Mouse (Mus musculus): ENCODE measurements around the gene Luzp1.
A peak's percentile ranks its signal among the peaks of the same experiment; 100 is the strongest.

Luzp1 gene

GRCm38 (mm10) chr4:136469371-136469903, at the start of gene Luzp1:
Gene Luzp1, plus strand, starts transcription at chr4:136469761.
- peak; percentile 90 to 92 for DNase-seq (ENCODE audit: low spot score in 2 of 2)

DNA sequence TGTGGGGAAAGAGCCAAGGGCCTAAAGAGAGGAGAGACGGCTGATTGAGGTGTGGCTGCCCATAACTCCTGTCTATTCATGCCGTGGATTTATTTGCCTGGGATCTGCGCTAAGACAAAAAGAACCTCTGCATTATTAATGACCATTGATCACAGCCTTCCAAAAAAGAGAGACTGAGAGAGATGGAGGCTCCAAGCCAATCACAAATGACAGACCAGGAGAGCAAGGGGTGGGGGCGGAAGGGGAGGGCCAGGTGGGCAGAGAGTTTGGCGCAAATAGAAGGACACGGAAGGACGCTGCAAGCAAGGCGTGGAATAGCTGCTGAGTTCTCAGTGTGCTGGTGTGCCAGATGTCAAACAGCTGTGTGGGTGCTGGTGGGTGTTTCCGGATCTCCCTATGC, 46.3 kb upstream of the Luzp1 start, which contains the start of gene Htr1d:
Gene Htr1d, plus strand, starts transcription at position 301 of the 400 bp plus-strand sequence.
- DNase-seq (ENCODE audit: low spot score in 2 of 2) = no peak

GRCm38 (mm10) chr4:136424120-136424999, 45.2 kb upstream of the Luzp1 start:
- DNase-seq (ENCODE audit: low spot score in 2 of 2) = no peak

DNA sequence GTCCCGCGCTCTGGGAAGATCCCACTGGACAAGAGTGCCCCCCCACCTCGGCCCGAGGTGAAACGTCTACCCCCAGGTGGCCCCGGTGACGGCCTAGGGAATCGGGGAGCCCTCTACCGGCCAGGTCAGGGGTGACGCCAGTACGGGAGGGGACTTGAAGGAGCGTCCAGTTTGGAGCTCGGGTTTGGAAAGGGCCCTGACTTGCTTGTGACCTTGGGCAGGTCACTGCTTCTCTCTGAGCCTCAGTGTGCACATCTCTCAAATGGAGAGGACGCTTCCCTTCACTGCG, 44.6 kb upstream of the Luzp1 start:
- DNase-seq (ENCODE audit: low spot score in 2 of 2) = no peak

DNA sequence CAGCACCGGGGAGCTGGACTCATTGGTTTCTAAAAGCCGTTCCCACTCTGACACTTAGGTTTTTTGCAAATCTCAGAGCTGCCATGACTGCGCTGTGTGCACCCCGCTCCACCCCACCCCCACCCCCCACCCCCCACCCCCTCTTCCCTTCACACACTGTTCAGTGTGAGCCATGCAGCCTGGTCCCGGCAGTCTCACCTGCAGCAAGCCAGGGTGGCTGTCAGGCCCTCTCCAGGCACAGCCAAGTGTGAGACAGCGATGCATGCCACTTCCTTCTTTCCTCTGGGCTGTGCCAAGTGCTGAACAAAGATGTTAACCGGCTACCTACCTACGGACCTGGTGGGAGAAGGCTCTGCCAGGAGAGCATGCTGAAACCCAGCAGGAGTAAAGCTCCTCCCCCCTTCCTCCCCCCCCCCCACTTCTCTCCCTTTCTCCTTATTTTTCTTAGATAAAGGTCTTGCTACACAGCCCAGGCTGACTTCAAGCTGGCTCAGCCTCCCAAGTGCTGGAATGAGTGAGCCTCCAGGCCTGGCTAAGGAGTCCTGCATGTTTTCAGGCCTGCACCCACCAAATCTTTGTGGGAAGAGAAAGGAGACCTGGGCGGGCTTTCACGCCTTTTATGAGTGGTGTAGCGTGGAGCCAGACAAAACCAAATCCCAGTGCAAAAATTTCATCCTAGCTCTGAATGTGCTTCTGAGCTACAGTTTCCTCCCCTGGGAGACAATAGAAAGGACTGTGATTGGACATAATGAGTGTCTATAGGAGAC, 38.8 kb upstream of the Luzp1 start:
- DNase-seq (ENCODE audit: low spot score in 2 of 2) = no peak

GRCm38 (mm10) chr4:136431376-136431693, 38.2 kb upstream of the Luzp1 start:
- no peak for DNase-seq (ENCODE audit: low spot score in 2 of 2)

DNA sequence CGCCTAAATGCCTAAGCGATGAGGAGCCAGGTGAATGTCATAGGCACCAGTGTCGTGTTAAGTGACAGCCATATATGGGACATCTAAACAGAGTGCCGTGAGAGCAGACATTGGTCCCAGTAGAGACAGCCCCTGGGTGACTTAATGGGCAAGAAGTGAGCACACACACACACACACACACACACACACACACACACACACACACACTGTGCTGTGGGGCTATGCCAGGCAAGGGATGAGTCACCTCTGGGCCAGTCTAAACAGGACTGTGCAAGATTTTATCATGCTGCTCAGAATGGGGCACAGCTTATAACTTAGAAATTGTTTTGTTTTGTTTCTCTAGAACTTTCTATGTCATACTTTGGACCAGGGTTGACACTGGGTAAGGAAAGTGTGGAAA, 35.5 kb upstream of the Luzp1 start:
- peak in 1 of 2 experiments; percentile 64 for DNase-seq (ENCODE audit: low spot score in 2 of 2)

GRCm38 (mm10) chr4:136439106-136439505, 30.5 kb upstream of the Luzp1 start:
- DNase-seq (ENCODE audit: low spot score in 2 of 2) = no peak

DNA sequence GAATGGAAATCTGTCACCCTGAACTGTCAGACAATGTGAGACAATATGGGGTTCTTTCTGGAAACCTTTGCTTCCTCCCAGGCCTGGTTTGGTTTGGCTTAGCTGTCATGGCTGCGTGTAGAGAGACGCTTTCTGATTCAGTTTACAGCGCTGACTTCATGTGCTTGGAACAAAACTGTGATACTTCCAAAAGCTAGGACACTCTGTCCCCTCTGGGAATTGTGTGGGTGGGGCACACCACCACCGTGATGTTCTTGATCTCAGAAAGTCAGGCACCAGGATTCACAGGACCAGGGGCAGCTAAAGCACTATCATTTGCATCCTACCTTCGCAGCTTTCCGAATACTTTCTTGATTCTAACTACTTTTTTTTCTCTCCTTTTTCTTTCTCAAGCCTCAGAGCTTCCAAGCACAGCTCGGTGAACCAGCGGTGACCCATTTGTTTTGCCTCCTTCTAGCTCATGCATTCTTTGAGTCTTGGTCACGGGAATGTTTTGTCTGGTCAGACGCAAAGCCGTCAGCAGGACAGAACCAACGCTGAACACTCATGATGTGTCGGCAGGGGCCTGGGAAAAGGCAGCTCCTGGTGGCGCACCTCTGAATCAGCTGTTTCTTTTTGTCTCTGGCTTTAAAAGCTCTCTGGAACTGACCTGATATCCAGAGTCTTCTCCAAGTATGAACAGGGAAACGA, 28.1 kb upstream of the Luzp1 start:
- no peak for DNase-seq (ENCODE audit: low spot score in 2 of 2)

- DNase-seq (ENCODE audit: low spot score in 2 of 2) = no peak
These were observed 25.0 kb upstream of the Luzp1 start for GRCm38 (mm10) chr4:136444561-136444960.

DNA sequence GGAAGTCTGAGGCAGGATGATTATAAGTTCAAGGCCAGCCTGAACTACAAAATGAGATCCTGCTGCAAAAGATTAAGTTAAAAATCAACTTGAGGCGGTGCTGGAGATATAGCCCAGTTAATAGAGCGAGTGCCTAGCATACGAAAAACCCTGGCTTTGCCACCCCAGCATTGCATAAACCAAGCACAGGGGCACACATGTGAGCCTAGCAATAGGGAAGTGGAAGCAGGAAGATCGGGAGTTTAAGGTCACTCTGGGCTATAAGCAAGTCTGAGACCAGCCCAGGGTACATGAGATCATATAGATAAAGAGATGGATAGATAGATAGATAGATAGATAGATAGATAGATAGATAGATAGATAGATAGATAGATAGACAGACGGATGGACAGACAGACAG, 19.8 kb upstream of the Luzp1 start:
- no peak for DNase-seq (ENCODE audit: low spot score in 2 of 2)

- no peak for DNase-seq (ENCODE audit: low spot score in 2 of 2)
These were observed 19.3 kb upstream of the Luzp1 start for GRCm38 (mm10) chr4:136450271-136450670.

GRCm38 (mm10) chr4:136451564-136451963, 18.0 kb upstream of the Luzp1 start:
- no peak for DNase-seq (ENCODE audit: low spot score in 2 of 2)

DNA sequence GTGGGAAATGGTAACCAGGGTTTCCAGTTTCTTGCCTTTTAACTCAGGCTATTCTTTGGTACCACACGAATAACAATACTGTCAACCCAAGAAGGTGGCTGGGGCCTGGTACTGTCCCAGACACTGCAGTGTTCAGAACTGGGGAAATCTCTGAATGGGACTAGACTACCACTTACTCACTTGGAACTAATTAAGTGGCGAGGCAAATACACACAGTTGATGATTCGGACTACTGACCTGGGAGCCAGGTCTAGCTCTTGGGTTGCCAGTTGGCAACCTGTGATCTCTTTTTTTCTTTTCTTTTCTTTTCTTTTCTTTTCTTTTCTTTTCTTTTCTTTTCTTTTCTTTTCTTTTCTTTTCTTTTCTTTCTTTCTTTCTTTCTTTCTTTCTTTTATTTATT, 17.3 kb upstream of the Luzp1 start:
- DNase-seq (ENCODE audit: low spot score in 2 of 2) = no peak

DNA sequence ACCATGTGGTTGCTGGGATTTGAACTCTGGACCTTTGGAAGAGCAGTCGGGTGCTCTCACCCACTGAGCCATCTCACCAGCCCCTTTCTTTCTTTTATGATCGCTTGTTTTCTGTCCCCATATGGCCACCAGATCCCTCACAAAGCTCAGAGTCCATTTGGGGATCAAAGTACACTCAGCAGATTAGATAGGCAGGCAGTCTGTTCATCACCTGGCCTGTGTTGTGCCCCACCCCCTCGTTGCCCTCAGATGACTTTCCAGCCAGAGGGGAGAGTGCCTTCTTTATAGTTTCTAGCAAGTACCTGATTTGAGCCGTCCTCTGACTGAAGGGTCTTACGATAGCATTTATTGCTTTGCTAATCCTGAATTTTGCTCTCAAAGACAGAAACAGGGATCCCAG, 16.8 kb upstream of the Luzp1 start:
- no peak for DNase-seq (ENCODE audit: low spot score in 2 of 2)

DNA sequence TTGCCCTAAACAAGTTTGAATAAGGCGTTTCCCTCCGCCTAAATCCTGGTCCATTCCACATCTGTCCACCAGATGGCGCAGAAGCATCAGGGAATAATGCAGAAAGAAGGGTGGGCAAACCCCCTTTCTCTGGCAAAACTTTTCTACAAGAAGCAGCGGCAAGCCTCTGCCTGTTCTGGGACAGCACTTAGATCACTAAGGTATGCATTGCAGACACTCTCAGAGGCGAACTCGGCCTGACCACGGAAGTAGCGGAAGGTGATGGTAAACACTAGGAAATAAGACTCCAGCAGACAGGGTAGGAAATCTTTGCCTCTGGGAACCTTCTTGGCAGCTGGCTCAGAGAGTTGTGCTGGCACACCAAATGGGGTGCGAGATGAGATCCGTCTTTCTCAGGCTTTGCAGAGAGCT, 14.7 kb upstream of the Luzp1 start:
- DNase-seq (ENCODE audit: low spot score in 2 of 2) = peak; percentile 62 to 72

DNA sequence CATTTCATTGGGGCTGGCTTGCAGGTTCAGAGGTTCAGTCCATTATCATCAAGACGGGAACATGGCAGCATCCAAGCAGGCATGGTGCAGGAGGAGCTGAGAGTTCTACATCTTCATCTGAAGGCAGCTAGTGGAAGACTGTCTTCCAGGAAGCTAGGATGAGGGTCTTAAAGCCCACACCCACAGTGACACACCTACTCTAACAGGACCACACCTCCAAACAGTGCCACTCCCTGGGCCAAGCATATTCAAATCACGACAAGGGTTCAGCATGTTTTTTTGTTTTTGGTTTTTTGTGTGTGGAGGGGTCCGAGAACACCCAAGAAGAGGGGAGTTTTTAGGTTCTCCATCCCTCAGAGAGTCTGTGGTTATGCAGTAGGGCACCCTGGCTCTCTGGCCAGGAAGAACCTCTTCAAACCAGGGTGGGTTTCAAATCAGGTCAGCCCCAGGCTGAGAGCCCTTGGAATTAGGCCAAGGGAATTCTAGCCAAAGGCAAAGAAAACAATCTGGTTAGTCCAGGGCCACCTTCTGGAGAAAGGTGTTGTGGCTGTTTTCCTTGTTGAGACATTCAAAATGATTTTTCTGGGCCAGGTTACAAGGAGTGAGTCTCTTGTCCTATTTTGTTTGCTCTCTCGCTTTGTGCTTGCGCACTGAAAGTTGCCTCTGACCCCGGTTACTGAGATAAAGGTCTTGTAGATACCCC, 12.9 kb upstream of the Luzp1 start:
- DNase-seq (ENCODE audit: low spot score in 2 of 2) = no peak

GRCm38 (mm10) chr4:136458276-136458675, 11.3 kb upstream of the Luzp1 start:
- no peak for DNase-seq (ENCODE audit: low spot score in 2 of 2)

GRCm38 (mm10) chr4:136459210-136459609, 10.4 kb upstream of the Luzp1 start:
- no peak for DNase-seq (ENCODE audit: low spot score in 2 of 2)

DNA sequence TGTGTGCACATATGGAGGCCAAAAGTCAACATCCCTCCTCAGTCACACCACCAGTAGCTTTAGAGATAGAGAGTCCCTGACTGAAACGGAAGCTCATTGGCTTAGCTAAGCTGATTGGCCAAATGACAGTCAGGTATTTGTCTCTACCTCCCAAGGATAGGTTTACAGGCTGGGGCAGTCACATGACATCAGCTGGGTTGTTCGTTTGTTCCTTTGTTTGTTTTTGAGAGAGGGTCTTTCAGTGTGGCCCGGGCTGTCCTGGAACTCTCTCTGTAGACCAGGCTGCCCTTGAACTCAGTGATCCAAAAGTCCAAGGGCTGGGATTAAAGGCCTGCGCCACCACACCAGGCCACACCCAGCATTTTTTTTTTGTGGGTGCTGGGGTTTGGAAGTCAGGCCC, 8.4 kb upstream of the Luzp1 start:
- DNase-seq (ENCODE audit: low spot score in 2 of 2) = no peak

DNA sequence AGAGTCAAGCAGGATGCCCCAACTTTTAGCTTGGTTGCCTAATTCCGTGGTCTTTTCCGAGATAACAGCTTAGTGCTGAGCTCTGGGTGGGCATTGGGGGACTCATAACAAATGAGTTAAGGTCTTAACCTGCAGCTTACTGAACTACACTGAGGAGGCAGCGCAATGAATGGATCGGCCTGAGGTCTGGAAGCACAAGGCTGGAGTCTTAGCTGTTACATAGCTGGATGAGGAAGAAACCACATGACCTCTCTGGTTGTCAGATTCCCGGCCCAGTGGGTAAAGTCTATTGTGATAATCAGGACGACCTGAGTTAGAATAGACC, 7.8 kb upstream of the Luzp1 start:
- DNase-seq (ENCODE audit: low spot score in 2 of 2) = no peak
